Mouse (Mus musculus): ENCODE data around the gene Hspa12b. TPM values are rescaled to one million over a fixed set of nuclear protein-coding genes. Genes with fewer than 3 reads are reported as not detected.

Gene Hspa12b
- polyA plus RNA-seq, 1 experiment from 2014 or later, result 0.65 TPM

- H3K36me3 ChIP-seq (replicated peaks; ENCODE audit: insufficient read depth, low read length), result peaks cover 48% of the 10 kb centered on the region
- no peaks in the 10 kb centered on the region for H3K9me3 ChIP-seq (ENCODE audit: low read length)
- no peak overlapping the region for H3K4me2 ChIP-seq (ENCODE audit: low read depth, low read length)
- TF ChIP-seq EP300 (IDR thresholded peaks at IDR 0.05; ENCODE audit: low read depth) (peak; percentile 87), CTCF (IDR thresholded peaks at IDR 0.05; ENCODE audit: low read depth) (no peak)
- H3K4me3 ChIP-seq (ENCODE audit: low read depth, low read length), result no peak overlapping the region
- peak overlapping the region; percentile 41 for H3K27ac ChIP-seq (ENCODE audit: low read depth)
- H3K9ac ChIP-seq (replicated peaks), result no peak overlapping the region
- ATAC-seq (peak; percentile 94), DNase-seq (peak; percentile 47)
- no peaks in the 10 kb centered on the region for H3K27me3 ChIP-seq (ENCODE audit: insufficient read depth, low read length)
- 71% methylated on average over 7 of the region's 7 CpGs for WGBS (ENCODE audit: insufficient replicate concordance)
- peaks cover 13% of the 10 kb centered on the region for H3K4me1 ChIP-seq (ENCODE audit: insufficient read depth)
Observed at GRCm38 (mm10) chr2:131152166-131152730, 25.2 kb downstream of the Hspa12b start.

- WGBS (ENCODE audit: insufficient replicate concordance), result 89% methylated on average over 4 of the region's 4 CpGs
- TF ChIP-seq EP300 (IDR thresholded peaks at IDR 0.05; ENCODE audit: low read depth) (no peak), CTCF (IDR thresholded peaks at IDR 0.05; ENCODE audit: low read depth) (no peak)
- no peaks in the 10 kb centered on the region for H3K9me3 ChIP-seq (ENCODE audit: low read length)
- no peaks in the 10 kb centered on the region for H3K27me3 ChIP-seq (ENCODE audit: insufficient read depth, low read length)
- DNase-seq (no peak), ATAC-seq (no peak)
- H3K27ac ChIP-seq (ENCODE audit: low read depth), result no peak overlapping the region
- no peak overlapping the region for H3K4me3 ChIP-seq (ENCODE audit: low read depth, low read length)
- peaks cover 31% of the 10 kb centered on the region for H3K36me3 ChIP-seq (replicated peaks; ENCODE audit: insufficient read depth, low read length)
- H3K9ac ChIP-seq (replicated peaks), result no peak overlapping the region
- H3K4me2 ChIP-seq (ENCODE audit: low read depth, low read length), result no peak overlapping the region
- peaks cover 23% of the 10 kb centered on the region for H3K4me1 ChIP-seq (ENCODE audit: insufficient read depth)
Observed at GRCm38 (mm10) chr2:131154036-131154435, 27.0 kb downstream of the Hspa12b start.

- WGBS (ENCODE audit: insufficient replicate concordance), result 80% methylated on average over 7 of the region's 7 CpGs
- DNase-seq (no peak), ATAC-seq (no peak)
- Histone ChIP-seq H3K4me3 (ENCODE audit: low read depth, low read length) (no peak overlapping the region), H3K36me3 (replicated peaks; ENCODE audit: insufficient read depth, low read length) (peaks cover 9% of the 10 kb centered on the region), H3K27ac (ENCODE audit: low read depth) (no peak overlapping the region), H3K4me2 (ENCODE audit: low read depth, low read length) (peak overlapping the region; percentile 93), H3K27me3 (ENCODE audit: insufficient read depth, low read length) (no peaks in the 10 kb centered on the region), H3K9ac (replicated peaks) (no peak overlapping the region), H3K4me1 (ENCODE audit: insufficient read depth) (peaks cover 29% of the 10 kb centered on the region), H3K9me3 (ENCODE audit: low read length) (no peaks in the 10 kb centered on the region)
- TF ChIP-seq CTCF (IDR thresholded peaks at IDR 0.05; ENCODE audit: low read depth) (no peak), EP300 (IDR thresholded peaks at IDR 0.05; ENCODE audit: low read depth) (no peak)
Observed at GRCm38 (mm10) chr2:131156987-131157386, 29.9 kb downstream of the Hspa12b start.

DNA sequence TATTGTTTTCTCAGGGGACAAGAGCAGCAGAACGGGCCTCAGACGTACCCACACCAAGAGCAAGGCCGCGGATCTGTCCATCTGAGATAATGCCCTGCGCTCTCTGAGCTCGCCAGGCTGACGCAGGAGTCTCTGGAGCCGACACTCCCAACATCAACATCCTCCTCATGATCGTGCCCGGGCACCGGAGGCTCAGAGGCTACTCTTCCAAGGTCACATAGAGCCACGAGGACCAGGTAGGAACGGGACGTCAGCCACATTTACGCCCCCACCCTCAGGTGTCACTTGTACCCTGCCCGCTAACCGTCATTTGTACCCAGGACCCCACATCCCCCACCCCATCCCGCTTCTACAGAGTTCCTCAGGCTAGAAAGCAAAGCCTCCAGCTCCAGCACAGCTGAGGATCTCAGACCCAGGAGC is 32.4 kb downstream of the Hspa12b start:
- no peaks in the 10 kb centered on the region for H3K9me3 ChIP-seq (ENCODE audit: low read length)
- peaks cover 24% of the 10 kb centered on the region for H3K4me1 ChIP-seq (ENCODE audit: insufficient read depth)
- H3K4me2 ChIP-seq (ENCODE audit: low read depth, low read length), result peak overlapping the region; percentile 93
- DNase-seq (peak; percentile 73), ATAC-seq (peak; percentile 81)
- peak overlapping the region; percentile 75 for H3K9ac ChIP-seq (replicated peaks)
- WGBS (ENCODE audit: insufficient replicate concordance), result 0% methylated on average over 18 of the region's 18 CpGs
- H3K4me3 ChIP-seq (ENCODE audit: low read depth, low read length), result peak overlapping the region; percentile 61
- H3K27me3 ChIP-seq (ENCODE audit: insufficient read depth, low read length), result no peaks in the 10 kb centered on the region
- peak; percentile 39; the same call in 1 of the 2 replicates for TF ChIP-seq EP300 (IDR thresholded peaks at IDR 0.05; ENCODE audit: low read depth)
- TF ChIP-seq CTCF (IDR thresholded peaks at IDR 0.05; ENCODE audit: low read depth), result no peak
- H3K36me3 ChIP-seq (replicated peaks; ENCODE audit: insufficient read depth, low read length), result no peaks in the 10 kb centered on the region; the same call in none of the 2 replicates
- peak overlapping the region; percentile 85 for H3K27ac ChIP-seq (ENCODE audit: low read depth)

- WGBS (ENCODE audit: insufficient replicate concordance), result under 1% methylated on average over 52 of the region's 54 CpGs
- Histone ChIP-seq H3K4me1 (ENCODE audit: insufficient read depth) (peaks cover 24% of the 10 kb centered on the region), H3K9me3 (ENCODE audit: low read length) (no peaks in the 10 kb centered on the region), H3K36me3 (replicated peaks; ENCODE audit: insufficient read depth, low read length) (no peaks in the 10 kb centered on the region; the same call in 1 of the 2 replicates), H3K27ac (ENCODE audit: low read depth) (peak within 1 kb of the TSS; percentile 85), H3K27me3 (ENCODE audit: insufficient read depth, low read length) (no peaks in the 10 kb centered on the region), H3K9ac (replicated peaks) (peak within 1 kb of the TSS; percentile 75), H3K4me3 (ENCODE audit: low read depth, low read length) (peak within 1 kb of the TSS; percentile 61), H3K4me2 (ENCODE audit: low read depth, low read length) (peak within 1 kb of the TSS; percentile 93)
- DNase-seq (peak; percentile 98), ATAC-seq (peak; percentile 97)
- no peak for TF ChIP-seq CTCF (IDR thresholded peaks at IDR 0.05; ENCODE audit: low read depth)
- no peak for TF ChIP-seq EP300 (IDR thresholded peaks at IDR 0.05; ENCODE audit: low read depth)
Observed at GRCm38 (mm10) chr2:131159938-131160581, 33.0 kb downstream of the Hspa12b start, which contains the start of gene 1700037H04Rik. TSS of gene 1700037H04Rik (minus strand) at chr2:131160081.

DNA sequence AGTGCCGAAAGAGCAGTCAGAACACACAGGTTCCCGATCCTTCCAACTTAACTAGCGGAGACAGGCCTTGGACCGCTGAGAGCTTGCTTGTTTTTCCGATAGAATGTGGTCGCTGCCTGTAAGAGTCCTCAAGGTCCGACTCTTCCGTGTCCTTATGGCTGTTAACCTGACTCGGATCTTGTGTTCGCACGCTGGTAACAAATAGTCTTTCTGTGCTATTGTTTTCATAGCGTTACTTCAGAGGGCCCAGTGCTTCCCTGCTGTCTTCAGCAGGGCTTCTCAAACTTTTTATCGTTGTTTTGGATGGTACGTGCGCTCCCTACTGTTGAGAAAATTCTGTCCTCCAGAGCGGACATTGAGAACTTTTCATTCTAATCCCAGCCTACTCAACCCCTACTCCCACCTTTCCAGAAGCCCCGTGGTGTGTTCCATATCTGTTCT is 33.6 kb downstream of the Hspa12b start:
- peaks cover 24% of the 10 kb centered on the region for H3K4me1 ChIP-seq (ENCODE audit: insufficient read depth)
- H3K4me3 ChIP-seq (ENCODE audit: low read depth, low read length), result peak overlapping the region; percentile 61
- no peaks in the 10 kb centered on the region for H3K9me3 ChIP-seq (ENCODE audit: low read length)
- peak; percentile 51 for TF ChIP-seq CTCF (IDR thresholded peaks at IDR 0.05; ENCODE audit: low read depth)
- no peak for TF ChIP-seq EP300 (IDR thresholded peaks at IDR 0.05; ENCODE audit: low read depth)
- ATAC-seq (no peak), DNase-seq (no peak)
- H3K27me3 ChIP-seq (ENCODE audit: insufficient read depth, low read length), result no peaks in the 10 kb centered on the region
- peak overlapping the region; percentile 58 for H3K9ac ChIP-seq (replicated peaks)
- H3K36me3 ChIP-seq (replicated peaks; ENCODE audit: insufficient read depth, low read length), result no peaks in the 10 kb centered on the region
- H3K27ac ChIP-seq (ENCODE audit: low read depth), result peak overlapping the region; percentile 79
- H3K4me2 ChIP-seq (ENCODE audit: low read depth, low read length), result peak overlapping the region; percentile 93
- 1% methylated on average over 17 of the region's 17 CpGs for WGBS (ENCODE audit: insufficient replicate concordance)

All from liver, postnatal 0 days (tissue).